Mouse (Mus musculus): ENCODE data around the gene Ccdc9b. TPM values are rescaled to one million over a fixed set of nuclear protein-coding genes. Genes with fewer than 3 reads are reported as not detected.

The Ccdc9b gene
- polyA plus RNA-seq, 1 experiment from 2014 or later, result 1.3 TPM

DNA sequence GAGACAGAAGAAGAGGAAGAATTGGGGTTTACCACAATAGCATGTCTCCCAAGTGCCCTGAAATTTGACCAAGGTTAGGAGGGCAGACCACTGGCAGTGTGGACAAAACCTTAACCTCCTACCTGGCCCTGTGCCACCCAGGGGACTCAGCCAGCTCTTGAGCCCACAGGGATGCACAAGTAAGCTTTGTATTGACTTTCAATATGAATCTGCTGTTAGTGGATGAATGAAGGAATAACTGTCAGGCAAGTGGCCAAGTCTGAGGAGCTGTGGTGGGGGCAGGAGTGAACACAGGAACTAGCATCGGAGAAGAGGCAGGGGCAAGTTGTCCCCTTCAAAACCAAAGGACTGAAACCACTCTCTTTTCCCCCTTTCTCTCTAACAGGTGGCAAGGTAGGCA is 12.9 kb upstream of the Ccdc9b start:
- no peaks in the 10 kb centered on the region for H3K9me3 ChIP-seq (replicated peaks)
- 80% methylated on average over 1 of the region's 1 CpGs for WGBS
- H3K4me3 ChIP-seq, result no peak overlapping the region
- no peaks in the 10 kb centered on the region for H3K36me3 ChIP-seq
- ATAC-seq (ENCODE audit: low FRiP score), result no peak
- H3K9ac ChIP-seq, result no peak overlapping the region
- H3K27ac ChIP-seq, result no peak overlapping the region
- H3K27me3 ChIP-seq, result peaks cover 8% of the 10 kb centered on the region
- H3K4me1 ChIP-seq, result peaks cover 8% of the 10 kb centered on the region
- no peak overlapping the region for H3K4me2 ChIP-seq (replicated peaks)

- ATAC-seq (ENCODE audit: low FRiP score), result no peak
- WGBS, result 85% methylated on average over 2 of the region's 2 CpGs
Observed at GRCm38 (mm10) chr2:118774536-118774935, 12.1 kb upstream of the Ccdc9b start.

DNA sequence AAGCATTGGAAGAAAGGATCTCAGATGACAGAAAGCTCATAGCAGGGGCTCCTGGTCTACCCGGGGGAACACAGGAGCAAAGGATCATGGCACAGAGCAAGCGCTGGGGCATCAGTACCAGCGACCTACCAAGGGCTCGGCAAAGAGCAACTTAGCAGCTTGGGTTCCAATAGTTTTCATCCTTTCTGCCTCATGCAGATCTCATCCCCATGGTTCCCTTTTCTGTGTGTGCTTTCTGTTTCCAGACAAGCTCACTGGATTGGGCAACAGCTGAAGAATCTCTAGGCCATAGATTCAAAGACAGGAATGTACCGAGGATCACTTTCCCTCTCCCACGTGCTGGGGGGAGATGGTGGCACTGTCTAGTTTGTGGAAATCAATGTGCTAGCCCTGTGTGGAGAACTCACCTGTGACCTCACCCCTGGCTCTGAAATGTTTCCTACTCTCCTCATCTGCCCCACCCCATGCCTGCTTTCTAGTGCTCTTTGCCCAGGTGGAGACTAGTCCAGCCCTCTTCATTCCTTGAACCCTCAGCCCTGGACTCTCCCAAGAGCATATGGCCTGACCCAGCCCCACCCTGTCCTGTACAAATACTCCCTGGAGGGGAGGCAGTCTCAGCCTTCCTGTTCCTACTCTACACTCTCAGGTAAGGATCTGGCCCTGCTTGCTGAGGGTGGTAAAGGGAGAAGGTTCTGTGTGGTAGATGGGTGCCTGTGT is 9.9 kb upstream of the Ccdc9b start, which contains the start of gene Phgr1:
Gene Phgr1 (plus strand): TSS at position 612 of the 717 bp plus-strand sequence.
- WGBS, result 84% methylated on average over 6 of the region's 6 CpGs
- Histone ChIP-seq H3K4me3 (no peak within 1 kb of the TSS), H3K9ac (no peak within 1 kb of the TSS), H3K36me3 (no peaks in the 10 kb centered on the region), H3K27me3 (peaks cover 11% of the 10 kb centered on the region), H3K9me3 (replicated peaks) (no peaks in the 10 kb centered on the region), H3K27ac (no peak within 1 kb of the TSS), H3K4me1 (no peaks in the 10 kb centered on the region), H3K4me2 (replicated peaks) (no peak within 1 kb of the TSS)
- ATAC-seq (ENCODE audit: low FRiP score), result no peak

More at GRCm38 (mm10) chr2:118774536-118774935, 12.1 kb upstream of the Ccdc9b start:
- Histone ChIP-seq H3K27ac (no peak overlapping the region), H3K36me3 (no peaks in the 10 kb centered on the region), H3K9ac (no peak overlapping the region), H3K9me3 (replicated peaks) (no peaks in the 10 kb centered on the region), H3K4me3 (no peak overlapping the region), H3K4me2 (replicated peaks) (no peak overlapping the region), H3K4me1 (peaks cover 4% of the 10 kb centered on the region), H3K27me3 (peaks cover 8% of the 10 kb centered on the region)

GRCm38 (mm10) chr2:118766041-118767033 is 3.9 kb upstream of the Ccdc9b start:
- H3K4me3 ChIP-seq, result no peak overlapping the region
- no peaks in the 10 kb centered on the region for H3K36me3 ChIP-seq
- H3K9ac ChIP-seq, result no peak overlapping the region
- H3K9me3 ChIP-seq (replicated peaks), result no peaks in the 10 kb centered on the region
- H3K4me1 ChIP-seq, result peaks cover 28% of the 10 kb centered on the region
- no peak overlapping the region for H3K4me2 ChIP-seq (replicated peaks)
- 78% methylated on average over 10 of the region's 10 CpGs for WGBS
- H3K27me3 ChIP-seq, result peaks cover 6% of the 10 kb centered on the region; the same call in 1 of the 2 replicates
- H3K27ac ChIP-seq, result no peak overlapping the region
- no peak for ATAC-seq (ENCODE audit: low FRiP score)

GRCm38 (mm10) chr2:118764875-118765274 is 2.4 kb upstream of the Ccdc9b start:
- no peak for ATAC-seq (ENCODE audit: low FRiP score)
- no peak overlapping the region for H3K4me2 ChIP-seq (replicated peaks)
- H3K9me3 ChIP-seq (replicated peaks), result no peaks in the 10 kb centered on the region
- no peak overlapping the region for H3K9ac ChIP-seq
- H3K36me3 ChIP-seq, result no peaks in the 10 kb centered on the region
- peaks cover 6% of the 10 kb centered on the region; the same call in 1 of the 2 replicates for H3K27me3 ChIP-seq
- H3K4me1 ChIP-seq, result peaks cover 36% of the 10 kb centered on the region
- 85% methylated on average over 5 of the region's 5 CpGs for WGBS
- no peak overlapping the region for H3K27ac ChIP-seq
- H3K4me3 ChIP-seq, result no peak overlapping the region

DNA sequence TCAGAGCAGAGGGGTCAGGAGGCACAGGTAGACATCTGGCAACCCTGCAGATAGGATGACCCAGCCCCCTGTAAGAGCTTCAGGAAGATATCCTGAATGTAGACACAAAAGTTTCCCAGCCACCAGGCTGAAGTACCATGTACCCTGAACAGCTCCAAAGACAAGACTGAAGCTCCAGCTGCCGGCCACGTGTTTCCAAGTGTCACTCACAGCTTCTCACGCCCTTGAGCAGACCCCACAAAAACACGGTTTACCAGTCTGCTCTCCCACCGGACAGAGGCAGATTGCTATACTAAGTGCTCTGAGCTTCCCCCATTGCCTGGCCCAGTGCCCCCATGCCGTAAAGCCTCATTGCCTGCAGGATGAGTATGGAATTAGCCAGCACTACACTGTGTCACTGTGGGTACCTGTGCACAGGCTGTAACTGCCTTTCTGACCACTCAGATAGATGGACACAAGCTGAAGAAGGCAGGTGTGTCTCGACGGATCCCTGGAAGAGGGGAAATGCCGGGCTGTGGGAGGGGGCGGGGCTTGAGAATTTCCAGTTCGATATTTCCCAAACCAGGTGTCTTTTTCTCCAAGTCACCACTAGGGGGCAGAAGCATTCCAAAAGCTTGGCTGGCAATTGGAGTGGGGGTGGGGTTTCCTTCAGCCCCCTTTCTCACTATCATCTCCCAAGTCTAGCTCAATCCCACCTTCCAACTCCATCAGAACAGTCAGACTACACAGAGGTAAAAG is 1.8 kb upstream of the Ccdc9b start:
- Histone ChIP-seq H3K36me3 (no peaks in the 10 kb centered on the region), H3K4me2 (replicated peaks) (no peak overlapping the region), H3K4me1 (peaks cover 40% of the 10 kb centered on the region), H3K27ac (no peak overlapping the region), H3K9ac (no peak overlapping the region), H3K9me3 (replicated peaks) (no peaks in the 10 kb centered on the region), H3K4me3 (no peak overlapping the region), H3K27me3 (peaks cover 6% of the 10 kb centered on the region; the same call in 1 of the 2 replicates)
- ATAC-seq (ENCODE audit: low FRiP score), result no peak
- WGBS, result 23% methylated on average over 11 of the region's 11 CpGs

GRCm38 (mm10) chr2:118763469-118763868 is 1.0 kb upstream of the Ccdc9b start:
- 57% methylated on average over 7 of the region's 7 CpGs for WGBS
- no peak for ATAC-seq (ENCODE audit: low FRiP score)
- H3K4me2 ChIP-seq (replicated peaks), result no peak overlapping the region
- 0 out of 2 replicates have a peak overlapping the region, but pooled peaks have one; percentile 2 for H3K9ac ChIP-seq
- peaks cover 6% of the 10 kb centered on the region; the same call in 1 of the 2 replicates for H3K27me3 ChIP-seq
- no peak overlapping the region for H3K4me3 ChIP-seq
- H3K27ac ChIP-seq, result 0 out of 2 replicates have a peak overlapping the region, but pooled peaks have one; percentile 97
- H3K4me1 ChIP-seq, result peaks cover 40% of the 10 kb centered on the region
- no peaks in the 10 kb centered on the region for H3K36me3 ChIP-seq
- H3K9me3 ChIP-seq (replicated peaks), result no peaks in the 10 kb centered on the region

GRCm38 (mm10) chr2:118762784-118763148 is 305 bp upstream of the Ccdc9b start:
- peak overlapping the region; percentile 97 for H3K27ac ChIP-seq
- peaks cover 10% of the 10 kb centered on the region; the same call in 1 of the 2 replicates for H3K27me3 ChIP-seq
- peak overlapping the region; percentile 46 for H3K4me2 ChIP-seq (replicated peaks)
- H3K36me3 ChIP-seq, result no peaks in the 10 kb centered on the region
- H3K9ac ChIP-seq, result peak overlapping the region; percentile 54; the same call in 1 of the 2 replicates
- H3K9me3 ChIP-seq (replicated peaks), result no peaks in the 10 kb centered on the region
- H3K4me3 ChIP-seq, result no peak overlapping the region
- no peak for ATAC-seq (ENCODE audit: low FRiP score)
- WGBS, result 14% methylated on average over 10 of the region's 10 CpGs
- H3K4me1 ChIP-seq, result peaks cover 40% of the 10 kb centered on the region

- ATAC-seq (ENCODE audit: low FRiP score), result no peak
- Histone ChIP-seq H3K4me1 (peaks cover 40% of the 10 kb centered on the region), H3K4me2 (replicated peaks) (peak overlapping the region; percentile 46), H3K36me3 (no peaks in the 10 kb centered on the region), H3K9ac (peak overlapping the region; percentile 54; the same call in 1 of the 2 replicates), H3K9me3 (replicated peaks) (no peaks in the 10 kb centered on the region), H3K27me3 (0 out of 2 replicates have a peak, but pooled peaks cover 8% of the 10 kb centered on the region), H3K4me3 (peak overlapping the region; percentile 14; the same call in 1 of the 2 replicates), H3K27ac (peak overlapping the region; percentile 97)
- WGBS, result 82% methylated on average over 12 of the region's 12 CpGs
Observed at GRCm38 (mm10) chr2:118761358-118761757, 1.1 kb downstream of the Ccdc9b start.

- no peak for ATAC-seq (ENCODE audit: low FRiP score)
- H3K4me2 ChIP-seq (replicated peaks), result no peak overlapping the region
- H3K9me3 ChIP-seq (replicated peaks), result no peaks in the 10 kb centered on the region
- WGBS, result 82% methylated on average over 11 of the region's 11 CpGs
- peaks cover 40% of the 10 kb centered on the region for H3K4me1 ChIP-seq
- no peaks in the 10 kb centered on the region for H3K36me3 ChIP-seq
- H3K4me3 ChIP-seq, result no peak overlapping the region
- H3K27me3 ChIP-seq, result 0 out of 2 replicates have a peak, but pooled peaks cover 8% of the 10 kb centered on the region
- no peak overlapping the region for H3K9ac ChIP-seq
- H3K27ac ChIP-seq, result no peak overlapping the region
Observed at GRCm38 (mm10) chr2:118760311-118761025, 2.0 kb downstream of the Ccdc9b start.

GRCm38 (mm10) chr2:118759828-118760227 is 2.6 kb downstream of the Ccdc9b start:
- no peaks in the 10 kb centered on the region for H3K36me3 ChIP-seq
- no peaks in the 10 kb centered on the region for H3K9me3 ChIP-seq (replicated peaks)
- H3K4me1 ChIP-seq, result peaks cover 40% of the 10 kb centered on the region
- 10% methylated on average over 8 of the region's 8 CpGs for WGBS
- H3K27ac ChIP-seq, result no peak overlapping the region
- H3K27me3 ChIP-seq, result 0 out of 2 replicates have a peak, but pooled peaks cover 8% of the 10 kb centered on the region
- no peak overlapping the region for H3K4me3 ChIP-seq
- no peak overlapping the region for H3K4me2 ChIP-seq (replicated peaks)
- no peak for ATAC-seq (ENCODE audit: low FRiP score)
- no peak overlapping the region for H3K9ac ChIP-seq
